Mouse (Mus musculus) embryonic facial prominence, embryonic 14.5 days (tissue): ENCODE results near the gene Ess2. TPM values are rescaled to one million over a fixed set of nuclear protein-coding genes. Genes with fewer than 3 reads are reported as not detected.
A peak's percentile ranks its signal among the peaks of the same experiment; 100 is the strongest.

ENCODE experiments used
- ATAC-seq: fragments of 200-750 bp; cut with Nextera tagmentation; 2 replicates; pipeline ENCODE4 v1.8.0; 2017; ENCODE audit warnings: low read depth, moderate number of reproducible peaks, moderate TSS enrichment
- DNase-seq: peaks from one replicate; pipeline ENCODE4 v3.0.0-alpha.2; 2015; ENCODE audit warnings: low spot score
- H3K27ac ChIP-seq: fragments of 300-500 bp; sonication (generic); replicated peaks from 2 replicates; pipeline ENCODE4 v1.5.1; 2014; ENCODE audit warnings: low read depth, mild to moderate bottlenecking, low read length, moderate library complexity
- H3K27me3 ChIP-seq: fragments of 300-500 bp; sonication (generic); replicated peaks from 2 replicates; pipeline ENCODE4 v1.6.1; 2014; ENCODE audit warnings: low read length; ENCODE audit not compliant: control insufficient read depth, insufficient read depth
- H3K36me3 ChIP-seq: fragments of 300-500 bp; sonication (generic); 2 replicates; pipeline ENCODE4 v1.6.1; 2014; ENCODE audit warnings: low read length, mixed read lengths; ENCODE audit not compliant: control insufficient read depth, insufficient read depth
- H3K4me1 ChIP-seq: fragments of 300-500 bp; sonication (generic); 2 replicates; pipeline ENCODE4 v1.6.1; 2014; ENCODE audit warnings: antibody characterized with exemption, low read length; ENCODE audit not compliant: control insufficient read depth, insufficient read depth
- H3K4me2 ChIP-seq: fragments of 300-500 bp; sonication (generic); 2 replicates; pipeline ENCODE4 v1.6.1; 2014; ENCODE audit warnings: low read depth, mild to moderate bottlenecking, low read length, moderate library complexity, mixed read lengths
- H3K4me3 ChIP-seq: fragments of 300-500 bp; sonication (generic); 2 replicates; pipeline ENCODE4 v1.5.1; 2014; ENCODE audit warnings: low read depth, mild to moderate bottlenecking, low read length
- H3K9ac ChIP-seq: fragments of 300-500 bp; sonication (generic); 2 replicates; pipeline ENCODE4 v1.6.1; 2014; ENCODE audit warnings: low read depth, mild to moderate bottlenecking, low read length, moderate library complexity, mixed read lengths
- H3K9me3 ChIP-seq: fragments of 300-500 bp; sonication (generic); 2 replicates; pipeline ENCODE4 v1.6.1; 2016; ENCODE audit warnings: low read length; ENCODE audit not compliant: control insufficient read depth
- WGBS: fragments of 180-500 bp; shearing (Covaris S2); extraction: QIAGEN DNeasy Blood & Tissue Kit; methylation state at CpG from one replicate; pipeline ENCODE4 v1.1.7; 2014; 5-methylcytosine and 5-hydroxymethylcytosine counted together
- polyA plus RNA-seq: library from polyadenylated mRNA; unstranded; fragments of >200 nt; fragmentation: Nextera tagmentation; extraction: Ambion mirVana; gene quantifications from 2 replicates; pipeline ENCODE4 v1.2.1, GENCODE M21; 2014

Gene Ess2
- polyA plus RNA-seq, 1 experiment from 2014 or later: 26.2 TPM

- ATAC-seq: peak; percentile 70
- peak; percentile 90 for DNase-seq
- 0% methylated on average over 9 of the region's 9 CpGs for WGBS
- no peaks in the 10 kb centered on the region for H3K9me3 ChIP-seq
- peak overlapping the region; percentile 78 for H3K27ac ChIP-seq
- peaks cover 8% of the 10 kb centered on the region for H3K4me1 ChIP-seq
- H3K27me3 ChIP-seq: no peaks in the 10 kb centered on the region
- peak overlapping the region; percentile 79 for H3K9ac ChIP-seq
- 0 out of 2 replicates have a peak, but pooled peaks cover 12% of the 10 kb centered on the region for H3K36me3 ChIP-seq
- peak overlapping the region; percentile 87 for H3K4me3 ChIP-seq
- peak overlapping the region; percentile 98 for H3K4me2 ChIP-seq
These were observed 17.5 kb upstream of the Ess2 start for GRCm38 (mm10) chr16:17928627-17929104.

DNA sequence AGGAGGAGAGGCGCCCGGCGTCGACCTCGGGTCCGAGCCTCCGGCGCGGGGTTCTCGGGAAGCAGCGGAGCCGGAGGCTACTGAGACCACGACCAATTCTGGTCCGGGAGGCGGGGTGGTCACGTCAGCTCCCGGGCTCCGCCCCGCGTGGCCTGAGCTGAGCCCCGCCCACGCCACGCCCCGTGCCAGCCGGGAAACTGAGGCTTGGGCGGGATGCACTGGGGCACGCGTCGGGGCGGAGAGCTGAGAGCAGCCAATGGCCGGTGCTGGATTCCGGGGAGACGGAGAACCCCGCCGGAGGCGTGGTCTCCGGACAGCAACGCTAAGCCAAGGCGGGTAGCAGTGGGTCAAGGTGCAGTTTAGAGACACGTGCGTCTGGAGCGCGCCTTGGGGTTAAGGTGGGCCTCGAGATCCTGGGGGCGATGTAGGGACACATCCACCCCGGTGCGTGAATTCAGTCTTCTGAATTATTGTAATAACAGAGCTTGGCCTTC lies 17.0 kb upstream of the Ess2 start, which contains the start of gene Slc25a1:
Gene Slc25a1 (minus strand): TSS at position 133 of the 494 bp plus-strand sequence.
- Histone ChIP-seq H3K9ac (peak within 1 kb of the TSS; percentile 79), H3K9me3 (no peaks in the 10 kb centered on the region), H3K4me1 (peaks cover 8% of the 10 kb centered on the region), H3K36me3 (0 out of 2 replicates have a peak, but pooled peaks cover 12% of the 10 kb centered on the region), H3K4me3 (peak within 1 kb of the TSS; percentile 87), H3K4me2 (peak within 1 kb of the TSS; percentile 98), H3K27ac (peak within 1 kb of the TSS; percentile 78), H3K27me3 (no peaks in the 10 kb centered on the region)
- peak; percentile 80 for ATAC-seq
- DNase-seq: peak; percentile 82
- WGBS: 0% methylated on average over 19 of the region's 47 CpGs

DNA sequence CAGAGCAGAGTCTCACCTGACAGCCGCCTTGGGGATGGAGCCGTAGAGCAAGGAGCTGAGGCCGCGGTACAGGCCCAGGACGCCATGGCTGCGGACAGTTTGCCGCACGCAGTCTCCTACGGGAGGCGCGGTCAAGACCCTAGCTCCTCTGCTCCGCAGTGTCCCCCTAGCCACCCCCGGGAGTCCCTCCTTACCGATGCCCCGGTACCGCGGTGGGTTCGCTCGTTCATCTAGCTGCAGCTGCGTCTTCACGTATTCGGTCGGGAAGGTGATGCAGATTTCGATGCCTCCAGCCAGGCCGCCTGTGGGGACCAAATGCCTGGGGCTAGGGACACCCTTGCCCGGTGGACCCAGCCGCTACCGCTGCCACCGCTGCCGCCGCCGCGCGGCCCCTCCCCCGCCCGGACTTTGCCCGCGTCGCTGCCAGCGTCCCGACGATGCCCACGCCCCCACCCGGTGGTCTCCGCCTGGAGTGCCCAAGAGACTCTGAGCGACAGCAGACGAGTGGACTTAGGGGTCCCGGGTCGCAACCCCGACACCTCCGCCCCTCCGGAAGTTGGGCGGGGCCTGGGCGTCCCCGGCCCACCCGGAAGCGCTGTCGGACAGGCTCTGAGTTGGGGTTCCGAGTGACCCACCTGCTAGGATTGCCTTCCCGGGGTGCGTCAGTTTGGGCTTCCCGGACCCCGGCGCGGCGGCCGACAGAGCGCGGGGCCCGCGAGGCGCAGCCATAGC lies 16.4 kb upstream of the Ess2 start:
- Histone ChIP-seq H3K36me3 (0 out of 2 replicates have a peak, but pooled peaks cover 12% of the 10 kb centered on the region), H3K9ac (peak overlapping the region; percentile 79), H3K27me3 (no peaks in the 10 kb centered on the region), H3K4me1 (peaks cover 12% of the 10 kb centered on the region), H3K4me3 (peak overlapping the region; percentile 87), H3K4me2 (peak overlapping the region; percentile 98), H3K9me3 (no peaks in the 10 kb centered on the region), H3K27ac (peak overlapping the region; percentile 78)
- DNase-seq (peak; percentile 16), ATAC-seq (peak; percentile 38)
- 0% methylated on average over 27 of the region's 72 CpGs for WGBS

GRCm38 (mm10) chr16:17922163-17922538 lies 11.0 kb upstream of the Ess2 start:
- no peaks in the 10 kb centered on the region; the same call in 1 of the 2 replicates for H3K9me3 ChIP-seq
- H3K9ac ChIP-seq: peak overlapping the region; percentile 83
- DNase-seq (no peak), ATAC-seq (no peak)
- peaks cover 13% of the 10 kb centered on the region for H3K4me1 ChIP-seq
- H3K27ac ChIP-seq: peak overlapping the region; percentile 72
- peaks cover 31% of the 10 kb centered on the region for H3K27me3 ChIP-seq
- 0 out of 2 replicates have a peak, but pooled peaks cover 12% of the 10 kb centered on the region for H3K36me3 ChIP-seq
- peak overlapping the region; percentile 63 for H3K4me3 ChIP-seq
- WGBS: under 1% methylated on average over 14 of the region's 14 CpGs
- H3K4me2 ChIP-seq: peak overlapping the region; percentile 92

DNA sequence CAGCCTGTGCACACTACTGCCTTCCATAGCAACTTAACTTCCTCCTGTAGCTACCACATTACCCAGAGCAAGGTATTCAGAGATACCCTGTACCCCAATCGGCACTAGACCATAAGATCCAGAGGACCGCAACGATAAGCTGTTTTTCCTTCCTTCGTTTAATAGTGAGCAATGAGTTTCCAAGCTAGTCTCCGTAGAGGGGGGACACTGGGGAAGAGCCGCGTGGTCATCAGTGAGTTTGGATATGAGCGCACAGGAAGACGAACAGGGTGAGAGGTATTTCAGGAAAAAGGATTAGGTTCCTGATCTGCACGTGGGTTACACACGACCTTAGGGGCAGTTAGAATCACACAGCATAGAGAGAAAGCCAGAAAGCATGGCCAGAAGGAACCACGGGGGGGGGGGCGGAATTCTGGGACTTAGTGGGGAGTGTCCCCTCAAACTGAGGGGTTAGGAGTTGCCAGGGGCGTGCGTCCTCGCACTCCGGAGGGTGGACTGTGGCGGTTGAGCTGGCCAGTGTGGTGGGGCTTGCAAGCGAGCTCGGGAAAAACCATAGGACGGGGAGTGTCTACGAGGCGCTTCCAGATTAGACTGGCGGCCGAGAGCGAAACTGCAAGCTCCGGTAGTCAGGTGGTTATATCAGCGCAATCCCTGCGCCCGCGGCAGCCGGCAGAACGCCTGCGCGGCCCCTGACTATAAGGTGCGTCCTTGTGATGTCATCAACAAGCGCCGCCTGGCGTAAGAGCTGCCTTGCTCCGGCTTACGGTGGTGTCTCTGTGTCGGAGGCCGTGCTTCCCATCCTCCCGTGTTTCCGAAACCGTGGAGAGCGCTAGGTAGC lies 10.4 kb upstream of the Ess2 start:
- peak; percentile 99 for DNase-seq
- peak overlapping the region; percentile 92 for H3K4me2 ChIP-seq
- H3K9me3 ChIP-seq: no peaks in the 10 kb centered on the region; the same call in 1 of the 2 replicates
- H3K36me3 ChIP-seq: 0 out of 2 replicates have a peak, but pooled peaks cover 12% of the 10 kb centered on the region
- H3K4me1 ChIP-seq: peaks cover 7% of the 10 kb centered on the region; the same call in 1 of the 2 replicates
- H3K27me3 ChIP-seq: peaks cover 36% of the 10 kb centered on the region
- H3K27ac ChIP-seq: peak overlapping the region; percentile 86
- ATAC-seq: peak; percentile 96
- peak overlapping the region; percentile 63 for H3K4me3 ChIP-seq
- WGBS: 2% methylated on average over 45 of the region's 47 CpGs
- H3K9ac ChIP-seq: peak overlapping the region; percentile 83

DNA sequence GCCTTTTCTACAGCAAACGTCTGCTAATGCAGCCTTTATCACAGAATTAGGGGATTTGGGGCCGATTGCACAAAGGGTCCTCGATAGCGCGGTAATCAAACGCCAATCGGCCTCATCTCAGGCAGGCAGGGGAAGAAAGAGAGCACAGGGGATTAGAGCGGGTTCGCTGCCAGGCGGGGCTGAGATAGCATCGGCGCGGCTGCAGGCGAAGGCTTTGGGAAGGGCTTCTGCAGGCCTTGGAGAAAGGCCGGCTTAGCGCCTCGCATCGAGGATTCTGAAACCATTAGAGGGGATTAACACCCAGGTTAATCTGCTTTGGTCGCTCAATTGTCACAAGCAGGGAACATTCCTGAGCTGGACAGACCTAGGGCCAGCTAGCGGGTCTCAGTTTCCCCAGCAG lies 9.4 kb upstream of the Ess2 start:
- Histone ChIP-seq H3K9me3 (no peaks in the 10 kb centered on the region; the same call in 1 of the 2 replicates), H3K36me3 (0 out of 2 replicates have a peak, but pooled peaks cover 6% of the 10 kb centered on the region), H3K9ac (peak overlapping the region; percentile 83), H3K4me2 (0 out of 2 replicates have a peak overlapping the region, but pooled peaks have one; percentile 92), H3K4me1 (peaks cover 6% of the 10 kb centered on the region; the same call in 1 of the 2 replicates), H3K27ac (no peak overlapping the region), H3K27me3 (peaks cover 46% of the 10 kb centered on the region), H3K4me3 (peak overlapping the region; percentile 63; the same call in 1 of the 2 replicates)
- no peak for ATAC-seq
- no peak for DNase-seq
- WGBS: 7% methylated on average over 20 of the region's 20 CpGs

GRCm38 (mm10) chr16:17914307-17915249 lies 3.4 kb upstream of the Ess2 start, which contains the start of gene Gsc2:
Gsc2 (minus strand) TSS chr16:17915059.
- under 1% methylated on average over 30 of the region's 106 CpGs for WGBS
- ATAC-seq: peak; percentile 32; the same call in 1 of the 2 replicates
- peak; percentile 12 for DNase-seq
- peak within 1 kb of the TSS; percentile 41 for H3K4me3 ChIP-seq
- H3K4me1 ChIP-seq: 0 out of 2 replicates have a peak, but pooled peaks cover 10% of the 10 kb centered on the region
- peaks cover 71% of the 10 kb centered on the region for H3K27me3 ChIP-seq
- peak within 1 kb of the TSS; percentile 81 for H3K4me2 ChIP-seq
- H3K27ac ChIP-seq: no peak within 1 kb of the TSS
- H3K36me3 ChIP-seq: no peaks in the 10 kb centered on the region
- no peaks in the 10 kb centered on the region; the same call in 1 of the 2 replicates for H3K9me3 ChIP-seq
- H3K9ac ChIP-seq: peak within 1 kb of the TSS; percentile 48
